Mouse (Mus musculus) CD8-positive naive resting alpha-beta T cell, adult 2 months (primary cell): Measurements from ENCODE around the gene Rhebl1.
"Not testable (repeated sequence)": the region's sequence is repeated elsewhere in the genome, so short reads cannot be mapped to it uniquely, and the experiment has no call there.

Experiments used
- DNase-seq, 2 experiments: peaks; one replicate each; pipeline ENCODE4 v3.0.0; 2022; ENCODE audit warnings: low read depth in 2 of 2, low spot score in 2 of 2

The Rhebl1 gene

GRCm38 (mm10) chr15:98893940-98894745 is at the start of gene Rhebl1:
Gene Rhebl1 (minus strand): TSS chr15:98894540.
- no peak for DNase-seq

GRCm38 (mm10) chr15:98943133-98943532 is 48.8 kb upstream of the Rhebl1 start:
- no peak for DNase-seq

GRCm38 (mm10) chr15:98942081-98942480 is 47.7 kb upstream of the Rhebl1 start:
- no peak for DNase-seq

- no peak for DNase-seq
These were observed 47.2 kb upstream of the Rhebl1 start for GRCm38 (mm10) chr15:98941539-98941938.

GRCm38 (mm10) chr15:98940816-98941215 is 46.5 kb upstream of the Rhebl1 start:
- no peak for DNase-seq

- peak; percentile 74 to 78 for DNase-seq
These were observed 40.0 kb upstream of the Rhebl1 start, which contains the start of gene Tuba1b for GRCm38 (mm10) chr15:98934217-98934839. Gene Tuba1b (minus strand): TSS chr15:98934565.

GRCm38 (mm10) chr15:98933833-98934216 is 39.5 kb upstream of the Rhebl1 start:
- DNase-seq: peak; percentile 80 to 83

- DNase-seq: not testable (repeated sequence)
These were observed 38.8 kb upstream of the Rhebl1 start for GRCm38 (mm10) chr15:98933004-98933671.

- DNase-seq: no peak
These were observed 36.7 kb upstream of the Rhebl1 start for GRCm38 (mm10) chr15:98930998-98931397.

- no peak for DNase-seq
These were observed 35.8 kb upstream of the Rhebl1 start for GRCm38 (mm10) chr15:98930017-98930734.

GRCm38 (mm10) chr15:98928598-98929240 is 34.4 kb upstream of the Rhebl1 start:
- DNase-seq: peak in 1 of 2 experiments; percentile 16

GRCm38 (mm10) chr15:98927566-98927965 is 33.2 kb upstream of the Rhebl1 start:
- no peak for DNase-seq

- DNase-seq: no peak
These were observed 30.3 kb upstream of the Rhebl1 start for GRCm38 (mm10) chr15:98924682-98925081.

- DNase-seq: no peak
These were observed 28.7 kb upstream of the Rhebl1 start for GRCm38 (mm10) chr15:98923031-98923537.

- no peak for DNase-seq
These were observed 28.2 kb upstream of the Rhebl1 start for GRCm38 (mm10) chr15:98922581-98922980.

- no peak for DNase-seq
These were observed 27.2 kb upstream of the Rhebl1 start for GRCm38 (mm10) chr15:98921510-98921909.

GRCm38 (mm10) chr15:98918499-98918895 is 24.2 kb upstream of the Rhebl1 start:
- DNase-seq: not testable (repeated sequence)

- peak; percentile 97 to 98 for DNase-seq
These were observed 23.5 kb upstream of the Rhebl1 start, which contains the start of gene Lmbr1l for GRCm38 (mm10) chr15:98917538-98918498. Gene Lmbr1l (minus strand): TSS chr15:98918231.

- DNase-seq: no peak
These were observed 22.8 kb upstream of the Rhebl1 start for GRCm38 (mm10) chr15:98917091-98917490.
